In genomic region chr17:66683411-66683810, GRCm38 (mm10) we compare ENCODE assay signal across 19 mouse cellular contexts.
DNase-seq lines count a peak whose midpoint lies in the region; ATAC-seq and TF ChIP-seq lines count a peak whose summit lies in the region.
"Had no signal": no experiment of that assay in that cellular context is flagged by ENCODE, and none has a peak within 500 bp of the region (broad histone marks: within the 10 kb centered on the region; RNA-seq: fewer than 3 reads in every experiment).

No protein-coding gene starts in this region.

- peaks cover 11% of the 10 kb centered on the region; the same call in 1 of the 2 replicates for H3K36me3 ChIP-seq in kidney, embryonic 15.5 days
- no peaks in the 10 kb centered on the region for H3K36me3 ChIP-seq in ES-E14 (ENCODE audit: control insufficient read depth, insufficient read depth, low read length, poor library complexity, severe bottlenecking)
- no peaks in the 10 kb centered on the region for H3K36me3 ChIP-seq in limb, embryonic 12.5 days
- H3K36me3 ChIP-seq in hindbrain, embryonic 16.5 days (ENCODE audit: control insufficient read depth, insufficient read depth, low read length) = peaks cover 4% of the 10 kb centered on the region; the same call in 1 of the 2 replicates
- H3K36me3 ChIP-seq: forebrain, embryonic 15.5 days; hindbrain, embryonic 10.5 days; liver, embryonic 15.5 days; neural tube, embryonic 13.5 days had no signal

- H3K4me3 ChIP-seq in kidney, embryonic 15.5 days (replicated peaks) = no peak overlapping the region
- peak overlapping the region in 1 of 2 experiments; percentile 43; a peak in 2 of 4 replicates for H3K4me3 ChIP-seq in ES-E14 (ENCODE audit: insufficient read depth in 1 of 2, low read depth in 1 of 2, low read length in 2 of 2, poor library complexity in 1 of 2, severe bottlenecking in 1 of 2)
- H3K4me3 ChIP-seq in limb, embryonic 12.5 days (replicated peaks) = no peak overlapping the region
- no peak overlapping the region for H3K4me3 ChIP-seq in hindbrain, embryonic 16.5 days (ENCODE audit: low read length)
- H3K4me3 ChIP-seq: forebrain, embryonic 15.5 days; hindbrain, embryonic 10.5 days; liver, embryonic 15.5 days; megakaryocyte, embryonic 14.5 days; neural tube, embryonic 13.5 days had no signal

- no peak overlapping the region for H3K27ac ChIP-seq in kidney, embryonic 15.5 days
- H3K27ac ChIP-seq in ES-E14 (ENCODE audit: insufficient read depth, low read depth, low read length, poor library complexity, severe bottlenecking) = no peak overlapping the region
- no peak overlapping the region for H3K27ac ChIP-seq in limb, embryonic 12.5 days
- no peak overlapping the region for H3K27ac ChIP-seq in hindbrain, embryonic 16.5 days (ENCODE audit: low read depth, low read length)
- H3K27ac ChIP-seq: forebrain, embryonic 15.5 days; hindbrain, embryonic 10.5 days; liver, embryonic 15.5 days; neural tube, embryonic 13.5 days had no signal

- no peak overlapping the region for H3K4me2 ChIP-seq in kidney, embryonic 15.5 days
- no peak overlapping the region for H3K4me2 ChIP-seq in limb, embryonic 12.5 days
- H3K4me2 ChIP-seq in hindbrain, embryonic 16.5 days (ENCODE audit: low read length) = no peak overlapping the region
- H3K4me2 ChIP-seq: forebrain, embryonic 15.5 days; liver, embryonic 15.5 days; neural tube, embryonic 13.5 days had no signal

- 67% methylated on average over 8 of the region's 8 CpGs for WGBS in kidney, embryonic 15.5 days
- 57% methylated on average over 8 of the region's 8 CpGs for WGBS in limb, embryonic 12.5 days
- WGBS in hindbrain, embryonic 16.5 days = 84% methylated on average over 8 of the region's 8 CpGs

- ATAC-seq in kidney, embryonic 15.5 days (replicated peaks; ENCODE audit: low FRiP score) = peak; percentile 64
- ATAC-seq in limb, embryonic 12.5 days (ENCODE audit: insufficient number of reproducible peaks, insufficient read depth, low FRiP score, low TSS enrichment, low read depth) = peak; percentile 54; the same call in 1 of the 2 replicates
- ATAC-seq in hindbrain, embryonic 16.5 days = no peak
- ATAC-seq: forebrain, embryonic 15.5 days; inflammation-experienced regulatory T-cells, adult 6 months had no signal

- no peaks in the 10 kb centered on the region for H3K9me3 ChIP-seq in kidney, embryonic 15.5 days (replicated peaks)
- no peaks in the 10 kb centered on the region for H3K9me3 ChIP-seq in ES-E14 (ENCODE audit: control insufficient read depth, insufficient read depth, low read depth, low read length)
- H3K9me3 ChIP-seq in limb, embryonic 12.5 days = no peaks in the 10 kb centered on the region
- H3K9me3 ChIP-seq in hindbrain, embryonic 16.5 days (ENCODE audit: control insufficient read depth, low read length) = no peaks in the 10 kb centered on the region
- H3K9me3 ChIP-seq: forebrain, embryonic 15.5 days; hindbrain, embryonic 10.5 days; liver, embryonic 15.5 days; neural tube, embryonic 13.5 days had no signal

- H3K9ac ChIP-seq in kidney, embryonic 15.5 days = no peak overlapping the region
- no peak overlapping the region for H3K9ac ChIP-seq in ES-E14 (ENCODE audit: insufficient read depth, low read depth, low read length, poor library complexity, severe bottlenecking)
- no peak overlapping the region for H3K9ac ChIP-seq in limb, embryonic 12.5 days (replicated peaks)
- no peak overlapping the region for H3K9ac ChIP-seq in hindbrain, embryonic 16.5 days (ENCODE audit: low read depth, low read length)
- H3K9ac ChIP-seq: forebrain, embryonic 15.5 days; liver, embryonic 15.5 days; neural tube, embryonic 13.5 days had no signal

- no peaks in the 10 kb centered on the region for H3K27me3 ChIP-seq in kidney, embryonic 15.5 days
- peaks cover 8% of the 10 kb centered on the region; the same call in 1 of the 2 replicates for H3K27me3 ChIP-seq in limb, embryonic 12.5 days
- no peaks in the 10 kb centered on the region for H3K27me3 ChIP-seq in hindbrain, embryonic 16.5 days (replicated peaks; ENCODE audit: control insufficient read depth, insufficient read depth, low read length)
- H3K27me3 ChIP-seq: forebrain, embryonic 15.5 days; liver, embryonic 15.5 days; megakaryocyte, embryonic 14.5 days; neural tube, embryonic 13.5 days had no signal

- peaks cover 2% of the 10 kb centered on the region; the same call in 1 of the 2 replicates for H3K4me1 ChIP-seq in kidney, embryonic 15.5 days
- H3K4me1 ChIP-seq in ES-E14 (ENCODE audit: control insufficient read depth in 2 of 2, insufficient read depth in 2 of 2, low read length in 2 of 2, poor library complexity in 1 of 2) = no peaks in the 10 kb centered on the region
- peaks cover 23% of the 10 kb centered on the region for H3K4me1 ChIP-seq in limb, embryonic 12.5 days (replicated peaks)
- peaks cover 10% of the 10 kb centered on the region for H3K4me1 ChIP-seq in hindbrain, embryonic 16.5 days (ENCODE audit: control insufficient read depth, insufficient read depth, low read depth, low read length)
- H3K4me1 ChIP-seq: liver, embryonic 15.5 days; megakaryocyte, embryonic 14.5 days had no signal

- in situ Hi-C loops in ES-E14 (cut with MboI; ENCODE audit: low sequenced_read_pairs in 2 of 2, unreplicated experiment in 2 of 2) = no loop called here

- DNase-seq in kidney, postnatal 4 days = no peak
- peak; percentile 48 for DNase-seq in ES-E14 (ENCODE audit: low read depth, low spot score)
- DNase-seq in forelimb bud, embryonic 11.5 days (ENCODE audit: low read depth, low spot score) = peak; percentile 58
- DNase-seq in cerebellum, adult 11-12 months = no peak
- DNase-seq in layer of hippocampus, adult 11-12 months (ENCODE audit: low spot score) = no peak
- DNase-seq: adrenal gland, postnatal 25 days; cerebellum, adult 8-10 months; lung, postnatal 10 days; right cerebral cortex, postnatal 25 days; thymus, postnatal 25 days had no signal

TF ChIP-seq in ES-E14, 5 proteins besides CTCF, POLR2A, EP300 and RAD21:
- TF ChIP-seq ZNF384 (IDR thresholded peaks at IDR 0.05; ENCODE audit: low read depth, low read length) = no peak

Comparison
In these comparisons a context has a peak if more than half of its experiments do, and no peak if none do; other contexts are left out.
1. DNase-seq: peak in ES-E14 (single experiment) and forelimb bud, embryonic 11.5 days (single experiment); none in kidney, postnatal 4 days (0 of 2), cerebellum, adult 11-12 months (single experiment) and layer of hippocampus, adult 11-12 months (single experiment).